Mouse (Mus musculus) forebrain, embryonic 16.5 days (tissue): ENCODE data around the gene Rps12-ps3. TPM values are rescaled to one million over a fixed set of nuclear protein-coding genes. Genes with fewer than 3 reads are reported as not detected.

ENCODE experiments used
- ATAC-seq: fragments of 200-750 bp; cut with Nextera tagmentation; 2 replicates; pipeline ENCODE4 v1.8.0; 2017; ENCODE audit warnings: mild to moderate bottlenecking, moderate library complexity
- H3K27ac ChIP-seq: fragments of 300-500 bp; sonication (generic); 2 replicates; pipeline ENCODE4 v1.5.1; 2014; ENCODE audit warnings: low read length, control low read depth
- H3K27me3 ChIP-seq: fragments of 300-500 bp; sonication (generic); replicated peaks from 2 replicates; pipeline ENCODE4 v1.6.1; 2014; ENCODE audit warnings: low read length; ENCODE audit not compliant: control insufficient read depth, insufficient read depth
- H3K36me3 ChIP-seq: fragments of 300-500 bp; sonication (generic); 2 replicates; pipeline ENCODE4 v1.6.1; 2014; ENCODE audit not compliant: control insufficient read depth, insufficient read depth
- H3K4me1 ChIP-seq: fragments of 300-500 bp; sonication (generic); replicated peaks from 2 replicates; pipeline ENCODE4 v1.6.1; 2014; ENCODE audit warnings: low read length; ENCODE audit not compliant: control insufficient read depth, insufficient read depth
- H3K4me2 ChIP-seq: fragments of 300-500 bp; sonication (generic); 2 replicates; pipeline ENCODE4 v1.6.1; 2014; ENCODE audit warnings: mild to moderate bottlenecking, low read length, control low read depth
- H3K4me3 ChIP-seq: fragments of 300-500 bp; sonication (generic); replicated peaks from 2 replicates; pipeline ENCODE4 v1.5.1; 2014; ENCODE audit warnings: mild to moderate bottlenecking, low read length, control low read depth
- H3K9ac ChIP-seq: fragments of 300-500 bp; sonication (generic); replicated peaks from 2 replicates; pipeline ENCODE4 v1.6.1; 2014; ENCODE audit warnings: low read depth, low read length, control low read depth
- H3K9me3 ChIP-seq: fragments of 300-500 bp; sonication (generic); 2 replicates; pipeline ENCODE4 v1.6.1; 2016; ENCODE audit warnings: low read length; ENCODE audit not compliant: control insufficient read depth
- WGBS: fragments of 180-500 bp; shearing (Covaris S2); extraction: QIAGEN DNeasy Blood & Tissue Kit; methylation state at CpG from one replicate; pipeline ENCODE4 v1.1.7; 2014; 5-methylcytosine and 5-hydroxymethylcytosine counted together
- polyA plus RNA-seq: library from polyadenylated mRNA; unstranded; fragments of >200 nt; fragmentation: Nextera tagmentation; extraction: Ambion mirVana; gene quantifications from 2 replicates; pipeline ENCODE4 v1.2.1, GENCODE M21; 2015

Rps12-ps3 gene
- 4.7 and 5.1 TPM in 2 replicates for polyA plus RNA-seq

DNA sequence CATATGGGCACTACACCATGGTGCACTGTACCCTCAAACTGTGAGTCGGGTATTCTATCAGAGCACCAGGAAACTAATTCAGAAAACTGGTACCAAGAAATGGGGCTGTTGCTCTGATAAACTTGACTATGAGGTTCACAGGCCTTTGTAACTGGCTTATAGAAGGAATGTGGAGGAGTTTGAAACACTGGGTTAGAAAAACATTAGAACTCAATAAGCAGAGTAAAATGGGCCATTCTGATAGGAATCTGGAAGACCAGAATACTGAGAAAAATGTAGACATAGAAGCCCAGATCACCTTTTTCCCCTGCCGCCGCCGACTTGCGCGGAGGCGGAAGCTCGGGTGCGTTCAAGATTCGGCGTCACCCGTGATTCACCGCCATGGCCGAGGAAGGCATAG, at the start of gene Rps12-ps3:
Gene Rps12-ps3, plus strand, starts transcription at position 301 of the 400 bp plus-strand sequence.
- Histone ChIP-seq H3K4me2 (no peak within 1 kb of the TSS), H3K4me3 (no peak within 1 kb of the TSS), H3K4me1 (no peaks in the 10 kb centered on the region), H3K27ac (no peak within 1 kb of the TSS), H3K27me3 (no peaks in the 10 kb centered on the region), H3K9ac (no peak within 1 kb of the TSS), H3K9me3 (no peaks in the 10 kb centered on the region), H3K36me3 (no peaks in the 10 kb centered on the region)
- ATAC-seq: no peak
- 97% methylated on average over 9 of the region's 14 CpGs for WGBS

- Histone ChIP-seq H3K4me2 (no peak overlapping the region), H3K9me3 (no peaks in the 10 kb centered on the region), H3K4me1 (no peaks in the 10 kb centered on the region), H3K4me3 (no peak overlapping the region), H3K36me3 (no peaks in the 10 kb centered on the region), H3K9ac (no peak overlapping the region), H3K27ac (no peak overlapping the region), H3K27me3 (no peaks in the 10 kb centered on the region)
- no peak for ATAC-seq
- 89% methylated on average over 7 of the region's 7 CpGs for WGBS
These were observed 48.9 kb upstream of the Rps12-ps3 start for GRCm38 (mm10) chr19:59273190-59273589.

GRCm38 (mm10) chr19:59276354-59276753, 45.7 kb upstream of the Rps12-ps3 start:
- no peaks in the 10 kb centered on the region for H3K4me1 ChIP-seq
- no peak overlapping the region for H3K4me2 ChIP-seq
- no peak overlapping the region for H3K9ac ChIP-seq
- H3K9me3 ChIP-seq: no peaks in the 10 kb centered on the region
- H3K27ac ChIP-seq: no peak overlapping the region
- H3K36me3 ChIP-seq: no peaks in the 10 kb centered on the region
- ATAC-seq: no peak
- WGBS: 87% methylated on average over 7 of the region's 7 CpGs
- H3K4me3 ChIP-seq: no peak overlapping the region
- no peaks in the 10 kb centered on the region for H3K27me3 ChIP-seq

GRCm38 (mm10) chr19:59280841-59281240, 41.2 kb upstream of the Rps12-ps3 start:
- Histone ChIP-seq H3K9ac (no peak overlapping the region), H3K9me3 (no peaks in the 10 kb centered on the region), H3K36me3 (no peaks in the 10 kb centered on the region), H3K4me3 (no peak overlapping the region), H3K4me1 (no peaks in the 10 kb centered on the region), H3K27me3 (no peaks in the 10 kb centered on the region), H3K4me2 (no peak overlapping the region), H3K27ac (no peak overlapping the region)
- ATAC-seq: no peak

GRCm38 (mm10) chr19:59282001-59282400, 40.1 kb upstream of the Rps12-ps3 start:
- Histone ChIP-seq H3K9ac (no peak overlapping the region), H3K4me3 (no peak overlapping the region), H3K4me2 (no peak overlapping the region), H3K27me3 (no peaks in the 10 kb centered on the region), H3K9me3 (no peaks in the 10 kb centered on the region), H3K36me3 (no peaks in the 10 kb centered on the region), H3K27ac (no peak overlapping the region), H3K4me1 (no peaks in the 10 kb centered on the region)
- 91% methylated on average over 3 of the region's 3 CpGs for WGBS
- ATAC-seq: no peak

- H3K4me2 ChIP-seq: no peak overlapping the region
- ATAC-seq: no peak
- H3K9me3 ChIP-seq: no peaks in the 10 kb centered on the region
- H3K4me1 ChIP-seq: no peaks in the 10 kb centered on the region
- no peaks in the 10 kb centered on the region for H3K36me3 ChIP-seq
- H3K27me3 ChIP-seq: no peaks in the 10 kb centered on the region
- H3K27ac ChIP-seq: no peak overlapping the region
- H3K9ac ChIP-seq: no peak overlapping the region
- no peak overlapping the region for H3K4me3 ChIP-seq
These were observed 33.0 kb upstream of the Rps12-ps3 start for GRCm38 (mm10) chr19:59289042-59289441.

DNA sequence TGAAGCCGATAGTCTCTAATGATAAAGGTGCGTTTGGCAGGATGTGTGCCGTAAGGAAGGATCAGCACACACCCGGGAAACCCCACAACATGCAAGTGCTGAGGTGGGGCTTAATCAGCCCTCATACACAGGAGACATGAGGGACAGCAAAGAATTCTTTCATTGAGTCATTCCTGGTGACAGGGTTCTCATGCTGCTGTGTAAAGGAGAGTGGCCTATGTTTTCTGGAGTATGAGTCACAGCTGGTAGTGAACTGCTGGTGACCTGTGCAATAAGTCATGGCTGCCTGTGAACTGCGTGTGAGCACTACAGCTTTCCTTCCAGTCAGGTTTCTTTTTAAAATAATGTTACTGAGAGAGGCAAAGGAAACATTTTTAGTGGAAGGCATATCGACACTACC, 32.3 kb upstream of the Rps12-ps3 start:
- no peaks in the 10 kb centered on the region for H3K9me3 ChIP-seq
- H3K27ac ChIP-seq: no peak overlapping the region
- no peaks in the 10 kb centered on the region for H3K4me1 ChIP-seq
- ATAC-seq: no peak
- H3K9ac ChIP-seq: no peak overlapping the region
- no peak overlapping the region for H3K4me3 ChIP-seq
- WGBS: 87% methylated on average over 6 of the region's 6 CpGs
- H3K27me3 ChIP-seq: no peaks in the 10 kb centered on the region
- no peaks in the 10 kb centered on the region for H3K36me3 ChIP-seq
- no peak overlapping the region for H3K4me2 ChIP-seq

GRCm38 (mm10) chr19:59292183-59292839, 29.8 kb upstream of the Rps12-ps3 start:
- Histone ChIP-seq H3K4me2 (no peak overlapping the region), H3K36me3 (no peaks in the 10 kb centered on the region), H3K4me1 (no peaks in the 10 kb centered on the region), H3K9ac (no peak overlapping the region), H3K9me3 (no peaks in the 10 kb centered on the region), H3K27me3 (no peaks in the 10 kb centered on the region), H3K27ac (no peak overlapping the region), H3K4me3 (no peak overlapping the region)
- ATAC-seq: no peak
- WGBS: 82% methylated on average over 5 of the region's 5 CpGs

DNA sequence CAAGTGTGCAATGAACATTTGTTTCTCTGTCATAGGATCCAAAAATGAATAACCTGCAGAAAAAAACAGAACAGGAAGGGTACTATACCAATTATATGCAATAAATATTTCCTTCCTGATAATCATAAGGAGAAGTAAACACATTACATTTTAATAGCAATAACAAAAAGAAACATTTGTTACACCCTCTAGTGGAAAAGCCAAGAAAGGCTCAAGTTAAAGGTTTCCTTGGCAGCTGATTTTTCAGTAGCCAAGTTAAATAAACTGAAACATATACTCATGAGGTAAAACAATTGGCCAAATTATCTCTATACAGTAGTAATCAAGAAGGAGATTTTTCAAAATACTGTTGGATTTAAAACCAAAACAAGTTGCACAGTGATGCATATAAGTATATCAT, 6.8 kb upstream of the Rps12-ps3 start:
- no peaks in the 10 kb centered on the region for H3K4me1 ChIP-seq
- no peak overlapping the region for H3K27ac ChIP-seq
- no peak overlapping the region for H3K9ac ChIP-seq
- H3K9me3 ChIP-seq: no peaks in the 10 kb centered on the region
- ATAC-seq: no peak
- no peak overlapping the region for H3K4me3 ChIP-seq
- H3K36me3 ChIP-seq: no peaks in the 10 kb centered on the region
- H3K27me3 ChIP-seq: no peaks in the 10 kb centered on the region
- H3K4me2 ChIP-seq: no peak overlapping the region

DNA sequence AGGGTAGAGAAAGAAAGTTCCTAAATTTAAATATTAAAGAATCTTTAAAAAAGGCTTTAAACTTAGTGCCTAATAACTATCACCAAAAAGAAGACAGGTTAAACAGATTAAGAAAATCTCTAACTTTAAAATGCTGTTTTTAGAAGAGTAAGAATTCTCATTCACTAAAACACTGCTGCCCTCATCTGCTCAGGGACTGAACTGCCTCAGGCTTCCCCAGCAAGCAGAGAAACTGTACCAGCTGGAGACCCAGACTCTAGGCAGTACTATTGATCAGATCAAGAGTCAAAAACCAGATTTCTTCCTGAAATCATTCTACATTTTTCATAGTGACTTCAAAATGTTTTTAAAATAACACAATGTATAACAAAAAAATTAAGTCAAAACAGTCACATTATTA, 5.5 kb upstream of the Rps12-ps3 start:
- Histone ChIP-seq H3K4me3 (no peak overlapping the region), H3K36me3 (no peaks in the 10 kb centered on the region), H3K4me2 (no peak overlapping the region), H3K4me1 (no peaks in the 10 kb centered on the region), H3K27ac (no peak overlapping the region), H3K9me3 (no peaks in the 10 kb centered on the region), H3K9ac (no peak overlapping the region), H3K27me3 (no peaks in the 10 kb centered on the region)
- peak; percentile 79; the same call in 1 of the 2 replicates for ATAC-seq
